Mouse (Mus musculus) left cerebral cortex, postnatal 25 days (tissue): ENCODE results near the gene Cog8. TPM values are rescaled to one million over a fixed set of nuclear protein-coding genes. Genes with fewer than 3 reads are reported as not detected.

Experiments used
- microRNA-seq, 2 experiments: library from miRNA; unstranded; fragments of <30 nt; microRNA quantifications; one replicate each; pipeline ENCODE4 v1.2.0; 2022
- total RNA-seq, 2 experiments: library from RNA; stranded (reverse); gene quantifications; 2 replicates each; pipeline ENCODE4 v1.2.3; 2021

Gene Cog8
- total RNA-seq, 2 experiments from 2014 or later = 25.8 to 27.2 TPM

Small RNAs within 50 kb of the gene (microRNA-seq; reads per million reads assigned to microRNA genes)
- 0 to 1.7 reads per million in 2 experiments for gene Mir7075

Other genes with a start within 250 kb of the Cog8 start
- 1 to 10 TPM; 2.2 to 2.4 TPM for gene Has3, start 186.4 kb downstream of the Cog8 start, total RNA-seq
- 10 to 100 TPM; 33.2 to 33.6 TPM for gene Utp4, start 163.1 kb downstream of the Cog8 start, total RNA-seq
- gene Sntb2, start 120.9 kb downstream of the Cog8 start, total RNA-seq = 10 to 100 TPM; 12.5 to 16.8 TPM
- gene Vps4a, start 25.5 kb downstream of the Cog8 start, total RNA-seq = 100 to 1,000 TPM; 115 to 125 TPM
- gene Pdf, start 8.1 kb downstream of the Cog8 start, total RNA-seq = 10 to 100 TPM; 25.1 to 26.8 TPM
- 10 to 100 TPM; 43.0 to 46.6 TPM for gene Nip7, start 188 bp upstream of the Cog8 start, total RNA-seq
- gene Tmed6, start 9.0 kb upstream of the Cog8 start, total RNA-seq = not detected
- gene Terf2, start 39.9 kb upstream of the Cog8 start, total RNA-seq = 10 to 100 TPM; 33.8 to 35.0 TPM
- gene Cyb5b, start 94.0 kb upstream of the Cog8 start, total RNA-seq = 10 to 100 TPM; 87.1 to 89.4 TPM
- gene Nfat5, start 236.8 kb upstream of the Cog8 start, total RNA-seq = 10 to 100 TPM; 54.4 to 56.2 TPM